Mouse (Mus musculus) E14TG2a.4 (cell line): ENCODE measurements around the gene Mars.

Source experiments
- CTCF ChIP-seq: conservative IDR thresholded peaks from 2 replicates; pipeline ENCODE4 v1.5.1; 2014; ENCODE audit warnings: low read length
- NANOG ChIP-seq: IDR thresholded peaks from 2 replicates; pipeline ENCODE4 v1.6.1; 2014; ENCODE audit warnings: borderline replicate concordance, low read length, mixed read lengths
- POU5F1 ChIP-seq: IDR thresholded peaks from 2 replicates; pipeline ENCODE4 v1.6.1; 2014; ENCODE audit warnings: low read length, borderline replicate concordance

DNA sequence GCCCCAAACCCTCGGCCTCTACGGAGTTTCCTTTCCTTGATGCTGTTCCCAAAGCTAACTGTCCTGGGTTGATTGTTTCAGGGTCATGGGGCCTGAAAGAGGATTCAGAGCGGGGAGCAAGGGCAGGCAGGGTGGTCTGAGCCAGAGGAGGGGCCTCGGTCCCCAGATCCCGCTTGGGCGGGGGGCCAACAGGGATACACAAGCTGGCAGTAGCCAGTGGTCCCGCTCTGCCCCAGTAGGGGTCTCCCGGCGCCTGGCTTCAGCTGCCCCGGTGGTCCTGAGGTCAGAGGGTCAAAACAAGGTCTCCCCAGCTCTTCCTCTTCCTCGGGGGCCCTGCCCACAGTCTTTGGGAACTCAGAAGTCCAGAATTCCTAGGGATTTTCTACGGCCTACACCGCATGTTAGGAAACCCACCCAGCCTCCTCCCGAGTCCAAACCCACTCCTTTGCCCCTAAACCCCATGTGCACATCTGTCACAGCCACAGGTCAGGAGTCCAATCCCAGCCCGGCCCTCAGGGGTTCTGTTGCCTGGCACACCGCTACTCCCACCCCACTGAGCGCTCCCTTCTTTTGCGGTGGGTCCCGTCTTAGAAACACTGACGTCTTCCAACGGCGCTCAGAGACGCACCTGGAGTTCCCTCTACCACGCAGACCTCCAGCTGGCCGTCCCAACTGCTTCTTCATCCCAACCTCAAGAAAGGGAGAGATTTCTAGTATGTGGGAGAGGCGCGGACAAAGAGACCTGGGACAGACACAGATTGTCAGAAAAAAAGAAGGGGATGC, 29.2 kb upstream of the Mars start:
- TF ChIP-seq CTCF = no peak
- no peak for TF ChIP-seq POU5F1
- TF ChIP-seq NANOG = peak; percentile 63; the same call in 1 of the 2 replicates
